Mouse (Mus musculus) CH12.LX (cell line): ENCODE results near the gene Olfr1443.

ENCODE experiments used
- CTCF ChIP-seq, 2 experiments: IDR thresholded peaks in 1 of 2; conservative IDR thresholded peaks in 1 of 2; 2 replicates each; pipeline ENCODE4 v1.5.1; 2011 to 2012; ENCODE audit warnings: low read depth in 2 of 2, low read length in 2 of 2, improper control_type of control experiment in 1 of 2, inconsistent platforms in 1 of 2, mild to moderate bottlenecking in 1 of 2, moderate library complexity in 1 of 2
- EP300 ChIP-seq: IDR thresholded peaks from 2 replicates; pipeline ENCODE4 v1.6.1; 2011; ENCODE audit warnings: low read length, improper control_type of control experiment
- RAD21 ChIP-seq: IDR thresholded peaks from 2 replicates; pipeline ENCODE4 v1.6.1; 2011; ENCODE audit warnings: low read depth, mild to moderate bottlenecking, low read length, improper control_type of control experiment, moderate library complexity

- no peak for TF ChIP-seq CTCF (conservative IDR thresholded peaks at IDR 0.05 in 1 of 2, IDR thresholded peaks at IDR 0.05 in 1 of 2; ENCODE audit: low read depth in 2 of 2, low read length in 2 of 2)
- no peak for TF ChIP-seq EP300
- no peak for TF ChIP-seq RAD21
Observed at GRCm38 (mm10) chr19:12731950-12732349, 54.0 kb downstream of the Olfr1443 start.
